Mouse (Mus musculus): ENCODE results near the gene Apba2. TPM values are rescaled to one million over a fixed set of nuclear protein-coding genes. Genes with fewer than 3 reads are reported as not detected.

The Apba2 gene
- polyA plus RNA-seq, 1 experiment = 0.48 TPM

GRCm38 (mm10) chr7:64561711-64562498 is 60.4 kb downstream of the Apba2 start:
- peak; percentile 46 for DNase-seq
- Histone ChIP-seq H3K4me3 (ENCODE audit: insufficient read depth, low read depth, low read length) (no peak overlapping the region), H3K27ac (ENCODE audit: insufficient read depth, low read depth, low read length) (no peak overlapping the region), H3K4me1 (ENCODE audit: control insufficient read depth, insufficient read depth, low read length) (no peaks in the 10 kb centered on the region), H3K27me3 (replicated peaks; ENCODE audit: control insufficient read depth, insufficient read depth, low read length) (no peaks in the 10 kb centered on the region), H3K36me3 (ENCODE audit: control insufficient read depth, insufficient read depth, low read length) (no peaks in the 10 kb centered on the region)
- 40% methylated on average over 9 of the region's 9 CpGs for WGBS
- no peak for TF ChIP-seq POLR2A (IDR thresholded peaks at IDR 0.05; ENCODE audit: low read depth, low read length)
- no peak for TF ChIP-seq CTCF (conservative IDR thresholded peaks at IDR 0.05; ENCODE audit: insufficient read depth, insufficient read length, low read depth, low read length)

- DNase-seq = no peak
- Histone ChIP-seq H3K4me1 (ENCODE audit: control insufficient read depth, insufficient read depth, low read length) (no peaks in the 10 kb centered on the region), H3K27ac (ENCODE audit: insufficient read depth, low read depth, low read length) (no peak overlapping the region), H3K4me3 (ENCODE audit: insufficient read depth, low read depth, low read length) (no peak overlapping the region), H3K27me3 (replicated peaks; ENCODE audit: control insufficient read depth, insufficient read depth, low read length) (no peaks in the 10 kb centered on the region), H3K36me3 (ENCODE audit: control insufficient read depth, insufficient read depth, low read length) (no peaks in the 10 kb centered on the region)
- TF ChIP-seq CTCF (conservative IDR thresholded peaks at IDR 0.05; ENCODE audit: insufficient read depth, insufficient read length, low read depth, low read length) (no peak), POLR2A (IDR thresholded peaks at IDR 0.05; ENCODE audit: low read depth, low read length) (no peak)
- WGBS = 59% methylated on average over 7 of the region's 7 CpGs
Measured at GRCm38 (mm10) chr7:64564891-64565571, 63.5 kb downstream of the Apba2 start.

GRCm38 (mm10) chr7:64566371-64567243 is 65.1 kb downstream of the Apba2 start:
- Histone ChIP-seq H3K4me1 (ENCODE audit: control insufficient read depth, insufficient read depth, low read length) (no peaks in the 10 kb centered on the region), H3K4me3 (ENCODE audit: insufficient read depth, low read depth, low read length) (no peak overlapping the region), H3K27ac (ENCODE audit: insufficient read depth, low read depth, low read length) (no peak overlapping the region), H3K27me3 (replicated peaks; ENCODE audit: control insufficient read depth, insufficient read depth, low read length) (no peaks in the 10 kb centered on the region), H3K36me3 (ENCODE audit: control insufficient read depth, insufficient read depth, low read length) (no peaks in the 10 kb centered on the region)
- WGBS = 77% methylated on average over 10 of the region's 10 CpGs
- DNase-seq = no peak
- TF ChIP-seq POLR2A (IDR thresholded peaks at IDR 0.05; ENCODE audit: low read depth, low read length) = no peak
- no peak for TF ChIP-seq CTCF (conservative IDR thresholded peaks at IDR 0.05; ENCODE audit: insufficient read depth, insufficient read length, low read depth, low read length)

- no peak overlapping the region for H3K4me3 ChIP-seq (ENCODE audit: insufficient read depth, low read depth, low read length)
- WGBS = 63% methylated on average over 4 of the region's 4 CpGs
- no peak for TF ChIP-seq CTCF (conservative IDR thresholded peaks at IDR 0.05; ENCODE audit: insufficient read depth, insufficient read length, low read depth, low read length)
- no peak for TF ChIP-seq POLR2A (IDR thresholded peaks at IDR 0.05; ENCODE audit: low read depth, low read length)
- H3K4me1 ChIP-seq (ENCODE audit: control insufficient read depth, insufficient read depth, low read length) = no peaks in the 10 kb centered on the region
- H3K27ac ChIP-seq (ENCODE audit: insufficient read depth, low read depth, low read length) = no peak overlapping the region
- H3K27me3 ChIP-seq (replicated peaks; ENCODE audit: control insufficient read depth, insufficient read depth, low read length) = no peaks in the 10 kb centered on the region
- no peak for DNase-seq
- no peaks in the 10 kb centered on the region for H3K36me3 ChIP-seq (ENCODE audit: control insufficient read depth, insufficient read depth, low read length)
Measured at GRCm38 (mm10) chr7:64568722-64569121, 67.2 kb downstream of the Apba2 start.

- DNase-seq = no peak
- no peaks in the 10 kb centered on the region for H3K36me3 ChIP-seq (ENCODE audit: control insufficient read depth, insufficient read depth, low read length)
- H3K4me3 ChIP-seq (ENCODE audit: insufficient read depth, low read depth, low read length) = no peak overlapping the region
- TF ChIP-seq POLR2A (IDR thresholded peaks at IDR 0.05; ENCODE audit: low read depth, low read length) = no peak
- TF ChIP-seq CTCF (conservative IDR thresholded peaks at IDR 0.05; ENCODE audit: insufficient read depth, insufficient read length, low read depth, low read length) = no peak
- no peak overlapping the region for H3K27ac ChIP-seq (ENCODE audit: insufficient read depth, low read depth, low read length)
- no peaks in the 10 kb centered on the region for H3K4me1 ChIP-seq (ENCODE audit: control insufficient read depth, insufficient read depth, low read length)
- no peaks in the 10 kb centered on the region for H3K27me3 ChIP-seq (replicated peaks; ENCODE audit: control insufficient read depth, insufficient read depth, low read length)
- 48% methylated on average over 7 of the region's 7 CpGs for WGBS
Measured at GRCm38 (mm10) chr7:64569676-64570075, 68.2 kb downstream of the Apba2 start.

- no peaks in the 10 kb centered on the region for H3K27me3 ChIP-seq (replicated peaks; ENCODE audit: control insufficient read depth, insufficient read depth, low read length)
- H3K4me1 ChIP-seq (ENCODE audit: control insufficient read depth, insufficient read depth, low read length) = no peaks in the 10 kb centered on the region
- no peak for DNase-seq
- 88% methylated on average over 4 of the region's 4 CpGs for WGBS
- no peaks in the 10 kb centered on the region for H3K36me3 ChIP-seq (ENCODE audit: control insufficient read depth, insufficient read depth, low read length)
- TF ChIP-seq CTCF (conservative IDR thresholded peaks at IDR 0.05; ENCODE audit: insufficient read depth, insufficient read length, low read depth, low read length) = no peak
- TF ChIP-seq POLR2A (IDR thresholded peaks at IDR 0.05; ENCODE audit: low read depth, low read length) = no peak
- H3K4me3 ChIP-seq (ENCODE audit: insufficient read depth, low read depth, low read length) = no peak overlapping the region
- H3K27ac ChIP-seq (ENCODE audit: insufficient read depth, low read depth, low read length) = no peak overlapping the region
Measured at GRCm38 (mm10) chr7:64570914-64571313, 69.4 kb downstream of the Apba2 start.

Measured in kidney, adult 2 months (tissue).